Mouse (Mus musculus): ENCODE measurements around the gene Snip1. TPM values are rescaled to one million over a fixed set of nuclear protein-coding genes. Genes with fewer than 3 reads are reported as not detected.

The Snip1 gene
- 8.0 TPM for polyA plus RNA-seq (2014; fragmentation: Illumina TruSeq; extraction: RNeasy Lipid Tissue Mini Kit (QIAGEN cat#74804); ENCODE audit: low read depth, low replicate concordance)

GRCm38 (mm10) chr4:125066490-125067370, at the start of gene Snip1:
Snip1 (plus strand) TSS chr4:125066672.

DNA sequence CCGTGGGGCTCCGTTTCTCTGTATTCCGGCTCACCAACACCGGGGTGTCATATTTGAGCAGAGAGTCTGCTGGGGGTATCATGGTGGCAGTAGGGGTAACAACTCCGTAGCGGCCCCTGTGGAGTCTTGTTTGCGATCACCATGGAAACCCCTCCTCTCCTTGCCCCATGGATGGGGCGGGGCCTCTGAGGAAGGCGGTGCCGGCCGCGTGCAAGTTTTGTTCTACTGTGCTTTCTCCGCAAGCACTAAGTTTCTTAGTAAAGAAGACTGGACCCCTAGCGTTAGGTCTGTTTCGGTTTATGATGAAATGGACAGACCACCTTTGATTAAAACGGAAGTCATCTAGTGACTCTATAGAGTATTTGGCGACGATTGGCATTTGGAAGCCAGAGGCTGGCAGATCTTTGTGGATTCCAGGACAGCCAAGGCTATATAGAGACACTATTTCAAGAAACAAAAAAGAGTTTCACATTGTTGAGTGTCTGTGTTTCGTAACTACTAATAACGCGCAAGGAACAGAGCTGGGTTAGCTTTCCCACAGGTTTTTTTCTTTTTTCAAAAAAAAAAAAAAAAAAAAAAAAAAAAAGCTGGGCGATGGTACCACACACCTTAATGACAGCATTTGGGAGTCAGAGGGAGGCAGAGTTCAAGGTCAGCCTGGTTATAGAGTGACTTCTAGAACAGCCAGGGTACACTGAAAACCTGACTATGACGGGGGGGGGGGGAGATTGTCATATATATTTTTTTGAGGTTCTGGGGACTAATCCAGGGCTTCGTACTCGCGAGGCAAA, 760 bp upstream of the Snip1 start, which contains the start of gene Dnali1:
Dnali1 (minus strand) TSS at position 187 of the 791 bp plus-strand sequence.

DNA sequence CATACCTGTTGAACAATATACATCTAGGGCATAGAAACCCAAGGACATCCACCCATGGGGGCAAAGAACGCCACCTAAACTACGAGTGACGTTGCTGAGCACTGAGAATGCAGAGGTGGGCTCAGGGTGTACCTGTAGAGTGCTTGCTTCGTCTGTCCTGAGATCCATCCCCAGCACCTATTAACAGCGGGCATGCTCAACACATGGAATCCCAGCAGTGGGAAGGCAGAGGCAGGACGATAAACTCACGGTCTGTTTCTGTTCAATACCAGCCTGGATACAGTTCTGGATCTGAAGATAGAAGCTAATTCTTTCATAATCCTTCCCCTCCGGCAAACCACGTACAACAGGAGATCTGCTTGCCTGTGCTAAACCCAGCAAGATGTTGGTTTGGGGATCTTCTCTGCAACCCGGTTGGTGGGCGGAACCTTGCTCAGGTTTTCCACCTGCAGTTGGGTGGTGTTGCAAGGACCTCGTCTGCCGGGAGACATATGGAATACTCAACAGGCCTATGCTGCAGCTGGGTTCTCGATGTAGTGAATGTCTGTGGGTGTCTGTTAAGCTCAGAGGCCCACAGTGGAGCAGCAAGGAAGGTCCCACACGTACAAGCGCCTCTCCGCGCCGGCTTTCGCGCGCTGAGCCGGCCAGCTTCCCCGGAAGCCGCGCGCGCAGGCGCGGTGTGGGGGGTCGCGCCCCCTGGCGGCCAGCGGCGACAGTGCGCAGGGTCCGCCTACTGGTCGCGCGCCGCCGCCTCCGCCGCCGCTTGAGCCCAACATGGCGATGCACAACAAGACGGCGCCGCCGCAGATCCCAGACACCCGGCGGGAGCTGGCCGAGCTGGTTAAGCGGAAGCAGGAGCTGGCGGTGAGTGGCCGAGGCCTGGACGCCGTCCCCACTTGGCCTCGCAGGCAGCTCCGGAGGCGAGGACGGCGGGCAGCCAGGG, 18.2 kb downstream of the Snip1 start, which contains the start of gene Meaf6:
Meaf6 (plus strand) TSS at position 732 of the 943 bp plus-strand sequence.

Other genes with a start within 250 kb of the Snip1 start
- 25.6 TPM for gene Yrdc, start 216.0 kb upstream of the Snip1 start, polyA plus RNA-seq (2014; fragmentation: Illumina TruSeq; extraction: RNeasy Lipid Tissue Mini Kit (QIAGEN cat#74804); ENCODE audit: low read depth, low replicate concordance)
- gene 1110065P20Rik, start 215.5 kb upstream of the Snip1 start, polyA plus RNA-seq (2014; fragmentation: Illumina TruSeq; extraction: RNeasy Lipid Tissue Mini Kit (QIAGEN cat#74804); ENCODE audit: low read depth, low replicate concordance) = 20.3 TPM
- gene Maneal, start 204.5 kb upstream of the Snip1 start, polyA plus RNA-seq (2014; fragmentation: Illumina TruSeq; extraction: RNeasy Lipid Tissue Mini Kit (QIAGEN cat#74804); ENCODE audit: low read depth, low replicate concordance) = 0.42 TPM
- gene Epha10, start 185.8 kb upstream of the Snip1 start, polyA plus RNA-seq (2014; fragmentation: Illumina TruSeq; extraction: RNeasy Lipid Tissue Mini Kit (QIAGEN cat#74804); ENCODE audit: low read depth, low replicate concordance) = not detected
- 9.6 TPM for gene 9930104L06Rik, start 129.6 kb upstream of the Snip1 start, polyA plus RNA-seq (2014; fragmentation: Illumina TruSeq; extraction: RNeasy Lipid Tissue Mini Kit (QIAGEN cat#74804); ENCODE audit: low read depth, low replicate concordance)
- 0.55 TPM for gene Cdca8, start 127.4 kb upstream of the Snip1 start, polyA plus RNA-seq (2014; fragmentation: Illumina TruSeq; extraction: RNeasy Lipid Tissue Mini Kit (QIAGEN cat#74804); ENCODE audit: low read depth, low replicate concordance)
- 4.4 TPM for gene Rspo1, start 80.2 kb upstream of the Snip1 start, polyA plus RNA-seq (2014; fragmentation: Illumina TruSeq; extraction: RNeasy Lipid Tissue Mini Kit (QIAGEN cat#74804); ENCODE audit: low read depth, low replicate concordance)
- gene Gnl2, start 50.1 kb upstream of the Snip1 start, polyA plus RNA-seq (2014; fragmentation: Illumina TruSeq; extraction: RNeasy Lipid Tissue Mini Kit (QIAGEN cat#74804); ENCODE audit: low read depth, low replicate concordance) = 52.7 TPM
- gene Dnali1, start 969 bp upstream of the Snip1 start, polyA plus RNA-seq (2014; fragmentation: Illumina TruSeq; extraction: RNeasy Lipid Tissue Mini Kit (QIAGEN cat#74804); ENCODE audit: low read depth, low replicate concordance) = not detected
- gene Meaf6, start 18.5 kb downstream of the Snip1 start, polyA plus RNA-seq (2014; fragmentation: Illumina TruSeq; extraction: RNeasy Lipid Tissue Mini Kit (QIAGEN cat#74804); ENCODE audit: low read depth, low replicate concordance) = 30.6 TPM
- gene Zc3h12a, start 61.2 kb downstream of the Snip1 start, polyA plus RNA-seq (2014; fragmentation: Illumina TruSeq; extraction: RNeasy Lipid Tissue Mini Kit (QIAGEN cat#74804); ENCODE audit: low read depth, low replicate concordance) = 3.4 TPM

Data from heart, adult 10 weeks (tissue).